Mouse (Mus musculus) 3T3-L1 (cell line): ENCODE measurements at regions not wholly inside any gene's neighbourhood (a gene's known extent, or its start where the extent isn't known, plus 50 kb on each side); places are given as distances from the start of the nearest gene placed in this dataset.

Experiments
- DNase-seq: peaks from one replicate; pipeline ENCODE4 v3.0.0-alpha.2; 2015; ENCODE audit warnings: low read depth, low spot score

DNA sequence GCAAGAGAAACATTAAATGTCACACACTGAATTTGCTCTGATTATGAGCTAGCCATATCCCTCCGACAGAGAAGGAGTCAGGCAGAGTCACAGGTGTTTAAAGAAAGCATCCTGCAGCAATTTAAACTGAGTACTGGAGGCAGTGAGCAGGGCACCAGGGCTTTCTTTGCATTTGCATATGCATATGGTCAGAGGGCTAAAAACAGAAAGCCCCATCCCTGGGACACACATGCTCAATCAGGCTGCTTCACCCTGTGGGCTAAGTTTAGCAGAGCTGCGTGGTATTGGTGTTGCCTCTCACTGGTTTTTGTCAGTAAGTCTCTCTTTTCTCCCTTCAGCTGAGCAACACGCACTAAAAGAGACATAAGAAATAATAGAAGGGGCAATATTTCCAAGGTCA, 289.9 kb upstream of the Rps6ka3 start:
- no peak for DNase-seq

GRCm38 (mm10) chrX:158921424-158921823, 288.7 kb upstream of the Rps6ka3 start:
- peak; percentile 26 for DNase-seq

DNA sequence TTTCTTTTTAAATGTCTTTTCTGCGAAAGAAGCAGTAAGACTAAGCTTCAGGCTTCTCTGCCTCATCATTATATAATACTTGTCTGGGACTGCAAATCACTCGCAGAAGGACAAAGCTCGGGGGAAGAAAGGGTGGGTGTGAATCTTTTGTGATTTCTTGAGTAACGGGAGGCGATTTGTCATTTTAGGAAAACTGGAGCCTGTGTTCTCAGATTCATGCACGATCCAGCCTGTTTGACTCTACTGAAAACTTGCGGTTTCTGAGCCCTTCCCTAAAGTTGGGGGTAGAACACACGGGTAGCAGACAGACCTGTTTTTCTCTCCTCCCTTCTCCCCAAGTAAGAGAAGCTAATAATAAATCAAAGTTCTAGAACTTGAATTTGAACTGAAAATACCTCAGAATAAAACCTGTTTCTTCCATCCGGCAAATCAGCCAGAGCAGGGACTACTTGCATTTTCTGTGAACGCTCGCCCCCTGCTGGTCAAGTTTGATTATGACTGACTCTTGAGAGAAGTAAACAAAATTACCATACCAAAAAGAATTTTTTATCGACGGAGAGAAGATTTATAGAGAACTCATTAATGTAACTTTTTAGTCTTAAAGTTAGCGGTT, 288.2 kb upstream of the Rps6ka3 start:
- peak; percentile 74 for DNase-seq

DNA sequence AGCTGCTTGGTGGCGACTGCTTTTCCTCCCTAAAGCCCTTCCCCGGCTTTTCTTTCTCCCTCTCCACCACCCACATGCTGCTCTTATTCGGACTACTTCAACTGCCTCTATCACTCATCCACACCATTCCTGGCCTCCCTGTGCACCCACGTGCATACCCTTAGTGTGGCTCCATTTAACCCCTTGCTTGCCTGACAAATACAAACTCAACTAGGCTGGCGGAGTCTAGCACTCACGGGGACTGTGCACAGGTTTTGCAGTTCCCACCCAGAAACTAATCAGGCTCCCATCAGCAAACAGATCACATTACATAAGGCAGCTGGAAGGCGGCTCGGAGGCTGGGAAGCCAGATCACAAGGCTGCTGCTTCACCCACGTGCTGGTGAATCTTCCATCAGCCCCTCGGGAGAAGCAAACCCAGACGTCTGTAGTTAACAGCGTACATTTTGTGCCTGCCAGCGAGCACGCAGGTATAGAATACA, 287.0 kb upstream of the Rps6ka3 start:
- no peak for DNase-seq

- no peak for DNase-seq
Measured at GRCm38 (mm10) chrX:158923657-158924489, 286.2 kb upstream of the Rps6ka3 start.

- peak; percentile 48 for DNase-seq
Measured at GRCm38 (mm10) chrX:158924490-158925398, 285.4 kb upstream of the Rps6ka3 start.

DNA sequence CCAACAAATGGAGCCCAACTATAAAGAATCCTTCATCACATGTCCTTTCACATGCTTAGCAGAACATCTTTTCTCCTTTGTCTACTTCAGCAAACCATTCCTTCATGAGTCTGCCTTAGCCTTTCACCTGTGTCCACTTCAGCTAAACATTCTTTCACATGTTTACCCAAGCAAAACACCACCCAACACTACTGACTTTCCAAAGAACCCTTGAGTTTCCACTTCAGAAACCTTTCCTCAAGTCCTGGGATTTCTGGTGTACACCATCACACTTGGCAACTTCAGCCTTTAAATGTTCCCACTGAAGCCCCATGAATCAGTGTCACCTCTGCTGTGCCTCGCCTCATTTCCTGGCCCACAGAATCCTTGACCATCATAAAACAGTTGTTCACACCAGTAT, 278.2 kb upstream of the Rps6ka3 start:
- no peak for DNase-seq

DNA sequence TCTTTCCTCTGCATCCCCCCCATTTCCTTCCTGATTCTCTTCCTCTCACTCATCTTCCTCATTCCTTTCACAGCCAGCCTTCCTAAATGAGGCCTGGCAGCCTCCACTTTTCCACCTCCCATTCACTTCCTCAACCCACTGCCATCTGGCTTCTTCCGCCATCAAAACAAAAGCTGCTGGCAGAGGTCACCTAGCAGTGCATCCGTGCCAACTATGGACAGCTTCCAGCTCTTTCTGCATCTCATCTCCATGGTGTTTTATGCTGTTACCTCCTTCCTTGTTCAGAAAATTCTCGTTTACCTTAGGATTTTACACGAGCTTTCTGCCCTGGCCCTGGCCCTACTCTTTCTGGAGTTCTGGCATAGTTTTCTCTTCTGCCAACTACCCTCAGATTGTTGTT, 262.9 kb upstream of the Rps6ka3 start:
- DNase-seq, result no peak

DNA sequence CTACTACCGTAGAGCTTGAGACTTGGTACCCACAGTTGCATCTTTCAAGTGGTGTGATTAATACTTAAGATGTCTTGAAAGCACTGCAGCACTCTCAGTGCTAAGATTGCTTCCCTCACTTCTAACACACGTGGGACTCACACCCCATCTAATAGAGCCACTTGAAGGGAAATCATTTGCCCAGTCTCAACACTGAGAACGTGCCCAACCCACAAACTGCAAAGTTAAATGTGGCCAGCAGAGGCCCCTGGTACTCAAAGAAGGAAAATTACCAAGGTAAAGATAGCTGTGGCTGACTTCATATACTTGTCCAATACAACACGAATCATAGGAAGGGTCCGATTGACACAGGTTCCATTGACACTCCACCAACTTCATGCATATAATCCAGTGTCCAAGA, 238.4 kb upstream of the Rps6ka3 start:
- DNase-seq, result peak; percentile 12

DNA sequence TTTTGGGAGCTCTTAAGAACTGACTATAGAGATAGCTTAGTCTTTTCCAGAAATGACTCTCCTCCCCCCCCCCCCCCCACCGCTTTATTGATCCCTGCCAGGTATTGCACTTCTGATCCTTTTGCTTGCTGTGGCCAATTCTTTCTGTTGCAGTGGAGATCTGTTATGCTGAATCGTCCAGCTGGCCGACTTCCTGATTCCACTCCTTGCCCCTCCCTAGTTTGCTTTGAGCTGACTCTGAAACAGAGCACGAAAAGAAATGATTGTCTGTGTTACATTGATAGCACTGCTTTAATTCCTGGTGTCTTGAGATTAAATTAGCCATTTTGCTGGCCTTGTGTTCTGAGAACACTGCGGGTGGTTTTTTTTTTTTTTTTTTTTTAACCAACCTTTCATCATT, 233.5 kb upstream of the Rps6ka3 start:
- no peak for DNase-seq

GRCm38 (mm10) chrX:158984721-158985120, 225.4 kb upstream of the Rps6ka3 start:
- peak; percentile 11 for DNase-seq

- DNase-seq, result no peak
Measured at GRCm38 (mm10) chrX:158987676-158988075, 222.4 kb upstream of the Rps6ka3 start.

DNA sequence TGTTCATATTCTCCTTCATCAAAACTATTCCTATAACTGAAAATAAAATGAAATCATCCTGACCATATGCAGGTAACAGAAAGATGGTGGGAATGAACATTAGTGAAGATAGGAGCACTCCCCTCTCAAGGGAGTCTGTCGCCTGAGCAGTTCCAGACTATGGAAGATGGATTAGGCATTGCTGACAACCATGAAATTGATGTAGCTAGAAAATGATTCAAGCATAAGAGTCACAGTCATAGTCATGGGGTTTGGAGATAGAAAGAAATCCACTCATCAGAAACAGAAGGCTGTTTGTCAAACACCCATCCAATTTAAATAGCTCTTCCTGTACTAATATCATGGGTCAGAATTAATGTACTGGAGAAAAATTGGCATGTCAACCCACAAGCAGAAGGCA, 191.2 kb upstream of the Rps6ka3 start:
- no peak for DNase-seq

DNA sequence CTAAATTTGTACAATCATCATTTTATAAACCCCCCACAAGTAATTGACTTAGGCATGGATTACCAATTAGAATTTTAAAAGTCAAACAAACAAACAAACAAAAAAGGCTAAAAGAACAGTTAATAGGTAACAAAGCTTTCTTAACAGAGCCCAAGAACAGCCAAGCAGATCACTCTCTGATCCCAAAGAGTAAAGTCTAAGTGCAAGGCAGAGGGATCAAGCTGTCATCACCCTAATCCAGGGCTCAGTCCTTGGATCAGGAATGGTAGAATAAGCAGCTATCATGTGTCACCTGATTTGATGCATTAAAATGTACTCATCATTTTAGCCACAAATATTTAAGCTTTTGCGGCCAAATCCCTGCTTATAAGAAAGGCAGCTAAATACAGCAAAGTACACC, 183.8 kb upstream of the Rps6ka3 start:
- DNase-seq, result no peak

DNA sequence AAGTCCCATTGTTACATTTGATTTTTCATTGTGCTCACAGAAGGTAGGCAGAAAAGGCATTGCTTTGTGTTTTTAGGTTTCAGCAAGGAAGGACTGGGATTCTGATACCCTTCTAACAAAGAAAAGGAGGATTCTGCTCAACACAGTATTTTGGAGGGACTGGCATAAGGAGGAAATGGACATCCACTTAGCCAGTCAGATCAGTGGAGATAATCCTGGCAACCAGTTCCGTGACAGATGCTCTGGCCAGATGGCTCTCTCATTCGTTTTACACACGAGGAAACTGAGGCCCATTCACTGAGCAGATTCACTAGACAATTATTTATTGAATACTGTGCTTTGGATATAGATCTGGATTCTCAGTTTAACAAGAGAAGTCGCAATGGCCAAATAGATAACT, 178.2 kb upstream of the Rps6ka3 start:
- DNase-seq, result no peak

DNA sequence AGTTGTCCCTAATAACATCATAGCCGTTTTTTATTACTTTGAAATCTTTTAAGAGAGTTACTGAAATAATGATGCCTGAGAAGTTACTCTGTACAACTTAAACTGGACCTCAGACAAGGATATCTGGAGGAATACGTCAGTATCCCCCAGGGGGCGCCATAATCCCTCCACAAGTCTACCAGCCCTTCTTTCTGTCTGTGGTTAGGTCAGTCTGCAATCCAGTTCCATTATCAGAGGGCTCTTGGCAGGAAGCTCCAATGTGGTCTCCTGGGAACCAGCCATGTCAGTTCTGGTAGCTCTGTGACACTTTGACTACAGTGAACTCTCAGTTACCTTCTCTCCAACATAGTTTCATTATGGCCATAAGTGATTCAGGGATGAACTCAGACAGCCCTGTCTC, 166.7 kb upstream of the Rps6ka3 start:
- DNase-seq, result peak; percentile 60

DNA sequence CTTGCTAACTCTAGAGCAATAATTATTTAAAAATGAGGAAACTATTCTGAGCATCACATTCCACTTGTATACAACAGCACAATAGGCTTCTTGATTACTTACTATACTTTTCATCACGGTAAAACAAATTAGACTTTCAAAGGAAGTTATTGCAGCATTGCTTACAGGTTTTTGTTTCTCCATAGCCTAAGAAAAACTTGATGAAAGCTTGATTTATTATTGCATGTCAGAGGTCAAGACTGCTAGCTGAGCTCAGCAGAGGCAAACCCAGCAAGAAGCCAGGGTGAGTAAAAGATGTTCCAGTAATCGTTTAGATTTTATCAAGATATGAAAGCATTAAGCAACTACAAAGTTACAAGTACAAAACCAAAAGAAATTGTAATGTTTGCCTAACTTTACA, 162.2 kb upstream of the Rps6ka3 start:
- peak; percentile 12 for DNase-seq

- DNase-seq, result no peak
Measured at GRCm38 (mm10) chrX:159055689-159056461, 154.2 kb upstream of the Rps6ka3 start.

DNA sequence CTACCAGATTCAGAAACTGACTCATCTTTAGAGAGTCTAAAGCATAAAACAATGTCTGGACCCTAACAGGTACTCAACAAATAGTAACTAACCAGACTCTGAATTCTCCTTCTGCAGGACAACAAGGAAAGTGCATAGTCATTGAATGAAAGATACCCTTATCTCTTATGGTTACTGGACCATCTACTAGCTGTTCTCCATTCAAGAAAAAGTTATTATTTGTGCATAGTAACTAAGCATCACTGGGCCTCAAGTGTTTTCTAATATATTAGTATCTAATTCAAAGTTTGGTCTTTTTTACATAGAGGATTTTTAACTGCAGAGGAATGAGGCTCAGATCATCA, 153.7 kb upstream of the Rps6ka3 start:
- DNase-seq, result no peak

- DNase-seq, result no peak
Measured at GRCm38 (mm10) chrX:159058931-159059330, 151.2 kb upstream of the Rps6ka3 start.

DNA sequence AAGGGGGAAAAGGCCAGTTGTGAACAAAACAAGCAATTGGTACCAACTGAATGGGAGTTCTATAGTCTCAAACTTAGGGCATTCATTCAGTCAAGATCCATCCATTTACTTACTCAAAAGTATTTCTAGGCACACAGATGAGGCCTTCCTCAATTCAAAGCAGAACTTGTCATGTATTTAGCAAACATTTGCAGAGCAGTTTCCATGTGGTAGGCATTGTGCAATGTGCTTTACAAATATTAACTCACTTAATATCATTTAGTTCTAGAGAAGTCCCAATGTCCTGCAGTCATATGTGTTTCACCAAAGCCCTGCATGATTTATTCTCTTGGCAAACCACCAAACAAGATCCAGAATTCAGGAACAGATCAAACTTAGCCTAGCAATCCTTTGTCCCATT, 148.8 kb upstream of the Rps6ka3 start:
- no peak for DNase-seq
